Mouse (Mus musculus) ES-E14 (cell line): ENCODE measurements at regions not wholly inside any gene's neighbourhood (a gene's known extent, or its start where the extent isn't known, plus 50 kb on each side); places are given as distances from the start of the nearest gene placed in this dataset.

Experiments used
- CHD2 ChIP-seq: IDR thresholded peaks from 2 replicates; pipeline ENCODE4 v1.6.1; 2014; ENCODE audit warnings: mild to moderate bottlenecking, low read depth, low read length, inconsistent platforms
- HCFC1 ChIP-seq: IDR thresholded peaks from 2 replicates; pipeline ENCODE4 v1.6.1; 2012; ENCODE audit warnings: low read length, inconsistent platforms, borderline replicate concordance; ENCODE audit not compliant: insufficient read depth

DNA sequence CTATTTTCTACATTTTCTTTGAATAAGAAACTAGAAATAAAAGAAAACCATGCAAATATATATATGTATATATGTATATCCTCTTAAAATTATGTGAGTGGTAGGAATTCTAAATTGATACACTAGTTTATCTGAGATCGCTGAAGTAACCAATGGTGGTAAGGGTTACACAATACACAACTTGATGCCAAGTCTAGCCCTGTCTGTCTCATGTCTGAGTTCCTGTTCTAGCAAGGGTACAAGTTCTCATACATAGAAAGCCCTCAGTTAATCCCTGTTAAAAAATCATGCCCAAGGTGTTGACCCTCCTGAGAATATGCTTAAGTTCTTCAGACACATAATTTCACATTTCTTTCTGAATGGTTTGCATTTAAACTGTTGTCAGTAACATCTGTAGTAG lies 486.8 kb downstream of the Hao1 start:
- TF ChIP-seq CHD2 (no peak), HCFC1 (no peak)
